Mouse (Mus musculus) intestine, embryonic 16.5 days (tissue): ENCODE results near the gene Gm21915. TPM values are rescaled to one million over a fixed set of nuclear protein-coding genes. Genes with fewer than 3 reads are reported as not detected.

Experiments used
- ATAC-seq: fragments of 200-750 bp; cut with Nextera tagmentation; 2 replicates; pipeline ENCODE4 v1.8.0; 2017; ENCODE audit warnings: moderate TSS enrichment, moderate library complexity
- H3K27ac ChIP-seq: fragments of 300-500 bp; sonication (generic); 2 replicates; pipeline ENCODE4 v1.5.1; 2014; ENCODE audit warnings: mild to moderate bottlenecking, low read length
- H3K27me3 ChIP-seq: fragments of 300-500 bp; sonication (generic); replicated peaks from 2 replicates; pipeline ENCODE4 v1.6.1; 2014; ENCODE audit warnings: low read length, control low read depth, mixed read lengths; ENCODE audit not compliant: control insufficient read depth, insufficient read depth
- H3K36me3 ChIP-seq: fragments of 300-500 bp; sonication (generic); 2 replicates; pipeline ENCODE4 v1.6.1; 2014; ENCODE audit warnings: low read length, control low read depth; ENCODE audit not compliant: control insufficient read depth, insufficient read depth
- H3K4me1 ChIP-seq: fragments of 300-500 bp; sonication (generic); 2 replicates; pipeline ENCODE4 v1.6.1; 2014; ENCODE audit warnings: low read length, control low read depth, mixed read lengths; ENCODE audit not compliant: control insufficient read depth, insufficient read depth
- H3K4me2 ChIP-seq: fragments of 300-500 bp; sonication (generic); 2 replicates; pipeline ENCODE4 v1.6.1; 2014; ENCODE audit warnings: low read depth, low read length, control low read depth
- H3K4me3 ChIP-seq: fragments of 300-500 bp; sonication (generic); 2 replicates; pipeline ENCODE4 v1.5.1; 2014; ENCODE audit warnings: mild to moderate bottlenecking, low read length
- H3K9ac ChIP-seq: fragments of 300-500 bp; sonication (generic); 2 replicates; pipeline ENCODE4 v1.6.1; 2014; ENCODE audit warnings: low read depth, low read length
- H3K9me3 ChIP-seq: fragments of 300-500 bp; sonication (generic); 2 replicates; pipeline ENCODE4 v1.6.1; 2016; ENCODE audit warnings: low read length, control low read depth; ENCODE audit not compliant: control insufficient read depth
- WGBS: fragments of 180-500 bp; shearing (Covaris S2); extraction: QIAGEN DNeasy Blood & Tissue Kit; methylation state at CpG from one replicate; pipeline ENCODE4 v1.1.7; 2014; 5-methylcytosine and 5-hydroxymethylcytosine counted together
- polyA plus RNA-seq: library from polyadenylated mRNA; unstranded; fragments of >200 nt; fragmentation: Nextera tagmentation; extraction: Ambion mirVana; gene quantifications from 2 replicates; pipeline ENCODE4 v1.2.1, GENCODE M21; 2015

The Gm21915 gene
- polyA plus RNA-seq, 1 experiment from 2014 or later: not detected

DNA sequence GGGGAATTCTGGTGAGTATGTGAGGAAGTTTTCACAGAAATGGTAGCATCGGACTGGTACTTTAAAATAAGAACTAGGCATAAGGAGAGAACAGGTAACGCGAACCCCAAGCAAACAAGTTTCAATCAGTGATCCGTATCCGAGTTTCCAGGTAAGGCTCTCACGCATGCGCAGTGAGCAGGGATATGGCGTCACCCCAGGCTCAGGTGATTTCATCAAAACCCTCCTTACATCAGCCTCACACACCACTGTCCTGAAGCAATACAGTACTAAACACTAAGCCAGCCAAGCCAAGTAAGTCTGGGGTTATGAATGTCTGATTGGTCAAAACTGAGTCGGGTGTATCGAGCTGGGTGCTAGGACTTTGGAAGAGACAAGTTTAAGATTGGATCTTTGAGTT, 38.9 kb upstream of the Gm21915 start:
- Histone ChIP-seq H3K9ac (no peak overlapping the region), H3K9me3 (no peaks in the 10 kb centered on the region), H3K36me3 (no peaks in the 10 kb centered on the region), H3K4me2 (no peak overlapping the region), H3K27me3 (no peaks in the 10 kb centered on the region), H3K4me1 (no peaks in the 10 kb centered on the region), H3K27ac (no peak overlapping the region), H3K4me3 (no peak overlapping the region)
- 90% methylated on average over 10 of the region's 10 CpGs for WGBS
- no peak for ATAC-seq

DNA sequence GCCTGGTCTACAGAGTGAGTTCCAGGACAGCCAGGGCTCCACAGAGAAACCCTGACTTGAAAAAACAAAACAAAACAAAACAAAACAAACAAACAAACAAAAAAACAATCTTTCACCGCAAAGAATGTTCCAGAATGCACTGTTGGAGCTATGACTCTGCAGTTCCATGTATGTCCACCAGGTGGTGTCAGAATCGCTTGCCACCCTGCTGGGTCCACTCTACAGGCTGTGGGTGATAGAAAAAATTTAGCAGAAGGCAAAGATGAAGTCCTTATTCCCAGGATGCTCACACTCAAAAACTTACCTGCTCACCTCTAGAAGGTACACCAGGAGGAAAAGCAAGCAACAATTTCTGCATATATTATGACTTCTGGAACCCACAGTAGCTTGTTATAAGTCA, 34.4 kb upstream of the Gm21915 start:
- H3K9ac ChIP-seq: no peak overlapping the region
- peaks cover 3% of the 10 kb centered on the region for H3K4me1 ChIP-seq
- H3K9me3 ChIP-seq: no peaks in the 10 kb centered on the region
- H3K4me2 ChIP-seq: no peak overlapping the region
- H3K4me3 ChIP-seq: no peak overlapping the region
- 2% methylated on average over 2 of the region's 2 CpGs for WGBS
- no peaks in the 10 kb centered on the region for H3K36me3 ChIP-seq
- no peaks in the 10 kb centered on the region for H3K27me3 ChIP-seq
- no peak overlapping the region for H3K27ac ChIP-seq
- no peak for ATAC-seq

DNA sequence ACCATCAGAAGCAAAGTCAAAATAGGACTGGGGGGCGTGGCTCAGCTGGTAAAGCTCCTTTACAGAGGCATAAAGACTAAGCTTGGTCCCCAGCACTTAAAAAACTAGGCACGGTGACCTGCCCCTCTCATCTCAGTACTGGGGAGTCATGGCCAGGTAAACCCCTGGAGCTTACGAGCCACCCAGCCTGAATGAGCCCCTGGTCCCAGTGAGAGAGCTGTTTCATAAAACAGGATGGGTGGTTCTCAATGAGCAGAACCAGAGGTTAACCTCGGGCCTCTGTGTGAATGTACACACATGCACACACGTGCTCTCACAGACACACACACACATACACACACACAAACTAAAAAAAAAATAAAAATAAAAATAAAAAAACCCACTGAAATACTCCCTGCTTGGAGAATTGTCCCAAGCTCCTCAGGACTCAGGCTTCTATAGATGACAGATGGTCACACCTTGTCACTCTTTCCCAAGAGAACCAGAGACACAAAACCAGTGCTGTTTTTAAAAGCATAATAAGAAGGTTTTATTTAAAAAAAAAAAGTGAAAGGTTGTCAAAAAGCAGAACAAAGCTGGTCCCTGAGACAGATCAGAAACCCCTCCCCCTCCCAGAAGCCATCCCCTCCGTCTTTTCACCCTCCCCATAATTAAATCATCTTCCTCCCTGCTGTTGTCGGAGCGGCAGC, 32.6 kb upstream of the Gm21915 start:
- Histone ChIP-seq H3K27ac (no peak overlapping the region), H3K4me1 (peaks cover 3% of the 10 kb centered on the region), H3K9ac (peak overlapping the region; percentile 62), H3K36me3 (no peaks in the 10 kb centered on the region), H3K9me3 (no peaks in the 10 kb centered on the region), H3K27me3 (no peaks in the 10 kb centered on the region), H3K4me3 (peak overlapping the region; percentile 50), H3K4me2 (peak overlapping the region; percentile 56)
- WGBS: 35% methylated on average over 8 of the region's 8 CpGs
- peak; percentile 64; the same call in 1 of the 2 replicates for ATAC-seq

DNA sequence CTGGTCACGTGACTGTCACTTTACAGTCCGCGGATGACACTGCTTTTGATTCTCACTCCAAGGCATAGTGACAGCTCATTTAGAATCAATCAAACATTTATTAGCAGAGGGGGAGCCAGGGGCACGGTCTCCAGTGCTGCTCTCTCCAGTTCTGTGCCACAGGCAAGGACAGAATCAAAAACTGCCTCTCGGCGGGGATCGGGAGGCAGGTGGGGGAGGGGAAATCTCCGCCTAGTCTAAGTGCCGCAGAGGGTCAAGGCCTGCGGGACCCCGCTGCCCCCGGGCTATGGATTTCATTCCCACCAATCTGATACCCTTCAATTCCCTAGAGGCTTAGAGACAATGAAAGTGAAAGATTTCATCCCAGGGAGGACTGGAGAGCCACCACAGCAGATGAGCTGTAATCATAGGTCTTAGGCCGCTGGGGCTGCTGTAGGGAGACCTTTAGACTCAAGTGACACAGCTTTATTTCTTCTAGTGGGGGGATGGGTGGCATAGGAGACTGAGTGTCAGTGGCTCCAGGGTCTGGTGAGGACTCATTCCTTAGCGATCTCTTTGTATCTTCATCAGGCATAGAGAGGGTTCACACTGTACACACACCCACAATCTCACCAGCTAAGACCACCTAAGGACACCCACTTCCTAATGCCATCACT, 31.9 kb upstream of the Gm21915 start:
- peak; percentile 83 for ATAC-seq
- Histone ChIP-seq H3K4me1 (peaks cover 3% of the 10 kb centered on the region), H3K9ac (peak overlapping the region; percentile 62), H3K27ac (no peak overlapping the region), H3K4me2 (peak overlapping the region; percentile 56), H3K4me3 (peak overlapping the region; percentile 50), H3K27me3 (no peaks in the 10 kb centered on the region), H3K36me3 (no peaks in the 10 kb centered on the region), H3K9me3 (no peaks in the 10 kb centered on the region)
- 5% methylated on average over 14 of the region's 14 CpGs for WGBS

DNA sequence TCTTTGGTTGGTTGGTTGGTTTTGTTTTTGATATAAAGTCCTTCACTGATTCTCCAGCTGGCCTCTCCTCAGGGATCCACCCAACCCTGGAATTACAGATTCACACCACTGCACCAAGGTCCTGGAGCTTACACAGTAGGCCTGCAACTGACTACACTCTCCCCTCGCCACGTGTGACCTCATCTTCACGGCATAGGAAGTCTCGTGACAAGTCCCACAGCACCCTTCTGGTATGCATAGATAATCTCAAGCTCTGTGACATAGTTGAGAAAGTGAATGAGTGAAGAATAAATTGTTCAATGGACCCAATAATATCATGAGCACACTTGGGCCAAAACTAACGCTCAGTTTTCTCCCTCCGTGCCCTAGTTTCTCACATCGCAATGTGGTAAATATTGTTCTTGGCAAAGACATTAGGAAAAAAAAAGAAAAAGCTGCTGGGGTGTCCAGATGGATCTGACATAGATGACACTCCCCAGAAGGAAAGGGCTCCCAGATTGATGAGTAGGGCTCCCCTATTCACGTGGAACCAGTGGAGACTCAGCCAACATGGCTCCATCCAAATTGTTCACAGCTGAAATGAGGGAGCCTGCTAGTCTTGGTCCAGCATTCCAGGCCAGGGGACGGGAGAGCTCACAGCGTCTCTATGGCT, 30.8 kb upstream of the Gm21915 start:
- no peak for ATAC-seq
- 75% methylated on average over 10 of the region's 10 CpGs for WGBS

DNA sequence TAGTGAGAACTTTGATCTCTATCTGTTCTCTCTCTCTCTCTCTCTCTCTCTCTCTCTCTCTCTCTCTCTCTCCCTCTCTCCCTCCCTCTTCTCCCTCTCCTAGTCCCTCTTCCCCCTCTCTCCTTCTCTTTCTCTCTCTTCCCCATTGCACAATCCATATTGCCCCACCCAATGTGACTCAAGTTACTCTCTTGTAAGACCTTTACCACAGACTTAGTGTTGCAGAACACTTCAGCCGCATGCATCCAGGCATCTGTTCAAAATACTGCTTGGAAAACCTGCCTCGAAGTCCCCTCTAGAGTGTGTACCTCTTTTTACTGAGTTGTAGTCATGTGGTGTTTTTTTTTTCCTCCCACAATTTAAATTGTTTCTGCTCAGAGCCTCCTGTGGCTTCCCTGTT, 29.1 kb upstream of the Gm21915 start:
- ATAC-seq: no peak
- no peaks in the 10 kb centered on the region for H3K36me3 ChIP-seq
- WGBS: 76% methylated on average over 2 of the region's 2 CpGs
- H3K4me3 ChIP-seq: no peak overlapping the region
- no peak overlapping the region for H3K4me2 ChIP-seq
- no peaks in the 10 kb centered on the region for H3K27me3 ChIP-seq
- no peaks in the 10 kb centered on the region for H3K9me3 ChIP-seq
- H3K27ac ChIP-seq: no peak overlapping the region
- H3K9ac ChIP-seq: no peak overlapping the region
- H3K4me1 ChIP-seq: peaks cover 3% of the 10 kb centered on the region

More for the DNA sequence above, 30.8 kb upstream of the Gm21915 start:
- Histone ChIP-seq H3K4me3 (no peak overlapping the region), H3K9me3 (no peaks in the 10 kb centered on the region), H3K27me3 (no peaks in the 10 kb centered on the region), H3K4me1 (peaks cover 3% of the 10 kb centered on the region), H3K9ac (no peak overlapping the region), H3K36me3 (no peaks in the 10 kb centered on the region), H3K27ac (no peak overlapping the region), H3K4me2 (no peak overlapping the region)

DNA sequence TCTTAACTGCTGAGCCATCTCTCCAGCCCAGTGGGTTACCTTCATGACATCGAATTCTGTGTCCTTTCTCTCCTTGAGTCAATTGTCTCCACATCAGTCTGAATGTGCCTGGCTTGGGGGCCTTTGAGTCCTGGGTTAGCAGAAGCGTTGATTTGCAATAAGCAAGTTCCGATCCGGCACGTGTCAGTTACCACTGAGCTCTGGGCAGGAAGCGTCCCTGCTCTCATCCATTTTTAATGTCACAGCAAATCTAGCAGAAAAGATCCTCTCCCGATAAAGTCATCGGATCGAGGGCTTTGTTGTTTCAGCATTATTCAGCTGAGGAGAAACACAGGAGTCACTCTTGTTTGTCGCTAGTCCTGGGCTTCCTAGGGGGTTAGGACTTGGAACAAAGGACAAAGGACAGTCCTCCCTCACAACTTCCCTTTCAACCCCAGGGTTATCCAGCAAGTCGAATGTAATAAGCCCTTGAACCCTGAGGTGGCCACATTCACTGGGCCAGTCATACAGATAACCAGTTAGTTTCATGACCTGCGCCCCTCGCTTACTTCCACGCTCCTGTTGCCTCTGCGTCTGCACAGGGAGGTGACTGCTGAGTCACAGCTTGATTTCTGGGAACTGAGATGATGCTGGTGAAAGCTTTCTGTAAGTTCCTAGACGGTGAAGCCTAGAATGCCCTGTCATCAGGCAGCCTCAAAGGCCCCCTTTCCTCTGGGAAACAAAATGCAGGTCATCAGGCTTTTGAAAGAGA, 27.8 kb upstream of the Gm21915 start:
- WGBS: 41% methylated on average over 16 of the region's 16 CpGs

DNA sequence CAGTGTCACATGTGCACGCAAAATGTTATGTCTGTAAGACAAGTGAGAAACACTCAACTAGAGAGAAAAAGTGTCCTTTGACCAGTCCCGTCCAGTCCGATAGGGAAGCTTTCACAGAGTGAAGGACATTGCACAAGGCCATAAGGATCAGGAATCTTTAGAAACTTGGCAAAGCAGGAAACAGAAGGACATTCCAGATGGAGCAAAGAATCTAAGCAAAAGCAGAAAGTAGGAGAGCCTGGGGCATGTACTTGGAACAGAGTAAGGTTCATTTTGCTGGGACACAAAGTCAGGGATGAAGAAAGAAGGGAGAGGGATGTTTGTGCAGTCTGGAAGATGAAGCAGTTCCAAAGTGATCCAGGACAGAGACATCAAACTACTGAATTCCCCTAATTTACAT, 21.0 kb upstream of the Gm21915 start:
- no peak for ATAC-seq
- no peak overlapping the region for H3K27ac ChIP-seq
- no peak overlapping the region for H3K4me3 ChIP-seq
- H3K9me3 ChIP-seq: no peaks in the 10 kb centered on the region
- no peaks in the 10 kb centered on the region for H3K27me3 ChIP-seq
- H3K4me1 ChIP-seq: no peaks in the 10 kb centered on the region
- H3K9ac ChIP-seq: no peak overlapping the region
- WGBS: 85% methylated on average over 3 of the region's 3 CpGs
- H3K4me2 ChIP-seq: no peak overlapping the region
- no peaks in the 10 kb centered on the region for H3K36me3 ChIP-seq

More for the DNA sequence above, 27.8 kb upstream of the Gm21915 start:
- Histone ChIP-seq H3K36me3 (no peaks in the 10 kb centered on the region), H3K9me3 (no peaks in the 10 kb centered on the region), H3K4me2 (no peak overlapping the region), H3K4me3 (no peak overlapping the region), H3K4me1 (peaks cover 3% of the 10 kb centered on the region), H3K27ac (no peak overlapping the region), H3K27me3 (no peaks in the 10 kb centered on the region), H3K9ac (no peak overlapping the region)
- ATAC-seq: no peak

DNA sequence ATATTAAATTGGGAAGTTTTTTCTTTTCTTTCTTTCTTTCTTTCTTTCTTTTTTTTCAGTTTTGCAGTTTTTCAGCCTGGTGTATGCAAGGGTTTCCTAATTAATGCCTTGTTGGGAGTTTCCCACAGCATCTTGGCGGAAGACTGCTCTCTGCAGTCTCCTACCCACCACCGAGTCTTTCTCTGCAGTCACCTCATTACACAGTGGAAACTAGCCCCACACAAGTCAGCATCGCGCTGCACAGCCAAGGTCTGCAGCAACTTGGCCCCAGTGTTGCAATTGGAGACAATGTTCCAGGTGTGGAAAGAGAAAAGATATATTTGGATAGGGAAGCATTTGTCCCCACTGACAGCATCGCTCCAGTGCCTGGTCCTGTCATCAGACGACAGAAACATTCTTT, 20.4 kb upstream of the Gm21915 start:
- Histone ChIP-seq H3K4me1 (no peaks in the 10 kb centered on the region), H3K9ac (no peak overlapping the region), H3K9me3 (no peaks in the 10 kb centered on the region), H3K27ac (no peak overlapping the region), H3K27me3 (no peaks in the 10 kb centered on the region), H3K4me3 (no peak overlapping the region), H3K4me2 (no peak overlapping the region), H3K36me3 (no peaks in the 10 kb centered on the region)
- 78% methylated on average over 6 of the region's 6 CpGs for WGBS
- ATAC-seq: no peak
